Mouse (Mus musculus) forebrain, embryonic 13.5 days (tissue): ENCODE results near the gene Etnk2. TPM values are rescaled to one million over a fixed set of nuclear protein-coding genes. Genes with fewer than 3 reads are reported as not detected.

Experiments used
- ATAC-seq: fragments of 200-750 bp; cut with Nextera tagmentation; 2 replicates; pipeline ENCODE4 v1.8.0; 2017
- H3K27ac ChIP-seq: fragments of 300-500 bp; sonication (generic); 2 replicates; pipeline ENCODE4 v1.5.1; 2015; ENCODE audit warnings: inconsistent platforms, mild to moderate bottlenecking, moderate library complexity
- H3K27me3 ChIP-seq: fragments of 300-500 bp; sonication (generic); 2 replicates; pipeline ENCODE4 v1.6.1; 2015; ENCODE audit warnings: mild to moderate bottlenecking, inconsistent platforms
- H3K36me3 ChIP-seq: fragments of 300-500 bp; sonication (generic); 2 replicates; pipeline ENCODE4 v1.6.1; 2015; ENCODE audit warnings: mild to moderate bottlenecking, inconsistent platforms; ENCODE audit not compliant: poor library complexity, severe bottlenecking
- H3K4me1 ChIP-seq: fragments of 300-500 bp; sonication (generic); 2 replicates; pipeline ENCODE4 v1.6.1; 2015; ENCODE audit warnings: inconsistent platforms
- H3K4me2 ChIP-seq: fragments of 300-500 bp; sonication (generic); 2 replicates; pipeline ENCODE4 v1.6.1; 2015; ENCODE audit warnings: inconsistent platforms, mild to moderate bottlenecking, moderate library complexity
- H3K4me3 ChIP-seq: fragments of 300-500 bp; sonication (generic); 2 replicates; pipeline ENCODE4 v1.5.1; 2015; ENCODE audit warnings: mild to moderate bottlenecking, inconsistent platforms
- H3K9ac ChIP-seq: fragments of 300-500 bp; sonication (generic); 2 replicates; pipeline ENCODE4 v1.6.1; 2015; ENCODE audit warnings: mild to moderate bottlenecking, inconsistent platforms
- H3K9me3 ChIP-seq: fragments of 300-500 bp; sonication (generic); replicated peaks from 2 replicates; pipeline ENCODE4 v1.6.1; 2016; ENCODE audit warnings: inconsistent platforms
- WGBS: fragments of 180-500 bp; shearing (Covaris S2); methylation state at CpG from one replicate; pipeline ENCODE4 v1.1.7; 2015; 5-methylcytosine and 5-hydroxymethylcytosine counted together
- polyA plus RNA-seq: library from polyadenylated mRNA; unstranded; fragments of >200 nt; fragmentation: Nextera tagmentation; extraction: Ambion mirVana; gene quantifications from 2 replicates; pipeline ENCODE4 v1.2.1, GENCODE M21; 2015

Gene Etnk2
- polyA plus RNA-seq, 1 experiment from 2014 or later: 2.9 TPM

- Histone ChIP-seq H3K4me1 (peaks cover 6% of the 10 kb centered on the region), H3K9me3 (no peaks in the 10 kb centered on the region), H3K9ac (0 out of 2 replicates have a peak overlapping the region, but pooled peaks have one; percentile 8), H3K27me3 (peaks cover 15% of the 10 kb centered on the region; the same call in 1 of the 2 replicates), H3K36me3 (no peaks in the 10 kb centered on the region), H3K27ac (no peak overlapping the region), H3K4me3 (no peak overlapping the region), H3K4me2 (no peak overlapping the region)
- WGBS: 54% methylated on average over 5 of the region's 5 CpGs
- ATAC-seq: no peak
These were observed 7.9 kb upstream of the Etnk2 start for GRCm38 (mm10) chr1:133355469-133355868.

- H3K4me3 ChIP-seq: no peak overlapping the region
- no peak for ATAC-seq
- no peak overlapping the region for H3K4me2 ChIP-seq
- H3K9ac ChIP-seq: 0 out of 2 replicates have a peak overlapping the region, but pooled peaks have one; percentile 8
- H3K4me1 ChIP-seq: peaks cover 6% of the 10 kb centered on the region
- WGBS: 62% methylated on average over 15 of the region's 15 CpGs
- peaks cover 15% of the 10 kb centered on the region; the same call in 1 of the 2 replicates for H3K27me3 ChIP-seq
- H3K36me3 ChIP-seq: no peaks in the 10 kb centered on the region
- H3K9me3 ChIP-seq: no peaks in the 10 kb centered on the region
- H3K27ac ChIP-seq: no peak overlapping the region
These were observed 7.5 kb upstream of the Etnk2 start for GRCm38 (mm10) chr1:133355912-133356311.

GRCm38 (mm10) chr1:133356330-133356729 lies 7.0 kb upstream of the Etnk2 start:
- H3K27me3 ChIP-seq: peaks cover 15% of the 10 kb centered on the region
- peaks cover 6% of the 10 kb centered on the region for H3K4me1 ChIP-seq
- H3K9ac ChIP-seq: no peak overlapping the region
- ATAC-seq: no peak
- H3K4me2 ChIP-seq: no peak overlapping the region
- WGBS: 72% methylated on average over 8 of the region's 8 CpGs
- H3K36me3 ChIP-seq: no peaks in the 10 kb centered on the region
- H3K4me3 ChIP-seq: no peak overlapping the region
- H3K27ac ChIP-seq: no peak overlapping the region
- H3K9me3 ChIP-seq: no peaks in the 10 kb centered on the region

- H3K36me3 ChIP-seq: no peaks in the 10 kb centered on the region
- WGBS: 90% methylated on average over 6 of the region's 6 CpGs
- no peak overlapping the region for H3K4me2 ChIP-seq
- H3K27me3 ChIP-seq: peaks cover 45% of the 10 kb centered on the region
- H3K4me1 ChIP-seq: peaks cover 22% of the 10 kb centered on the region
- no peak overlapping the region for H3K9ac ChIP-seq
- no peak overlapping the region for H3K27ac ChIP-seq
- no peaks in the 10 kb centered on the region for H3K9me3 ChIP-seq
- no peak for ATAC-seq
- H3K4me3 ChIP-seq: no peak overlapping the region
These were observed 2.4 kb upstream of the Etnk2 start for GRCm38 (mm10) chr1:133361006-133361405.

GRCm38 (mm10) chr1:133362103-133362502 lies 1.3 kb upstream of the Etnk2 start:
- no peak overlapping the region for H3K27ac ChIP-seq
- 88% methylated on average over 5 of the region's 5 CpGs for WGBS
- H3K27me3 ChIP-seq: peaks cover 51% of the 10 kb centered on the region
- H3K9me3 ChIP-seq: no peaks in the 10 kb centered on the region
- H3K9ac ChIP-seq: no peak overlapping the region
- H3K36me3 ChIP-seq: no peaks in the 10 kb centered on the region
- H3K4me3 ChIP-seq: no peak overlapping the region
- no peak overlapping the region for H3K4me2 ChIP-seq
- ATAC-seq: no peak
- peaks cover 24% of the 10 kb centered on the region for H3K4me1 ChIP-seq

- peak overlapping the region; percentile 62 for H3K4me3 ChIP-seq
- H3K4me2 ChIP-seq: peak overlapping the region; percentile 97
- no peaks in the 10 kb centered on the region for H3K36me3 ChIP-seq
- no peaks in the 10 kb centered on the region for H3K9me3 ChIP-seq
- no peak overlapping the region for H3K27ac ChIP-seq
- H3K4me1 ChIP-seq: peaks cover 36% of the 10 kb centered on the region
- peak overlapping the region; percentile 67 for H3K9ac ChIP-seq
- 0% methylated on average over 27 of the region's 27 CpGs for WGBS
- ATAC-seq: peak; percentile 1; the same call in 1 of the 2 replicates
- H3K27me3 ChIP-seq: peaks cover 49% of the 10 kb centered on the region
These were observed 754 bp downstream of the Etnk2 start for GRCm38 (mm10) chr1:133364022-133364630.

GRCm38 (mm10) chr1:133364890-133365289 lies 1.5 kb downstream of the Etnk2 start:
- H3K4me3 ChIP-seq: no peak overlapping the region
- H3K27me3 ChIP-seq: peaks cover 45% of the 10 kb centered on the region

GRCm38 (mm10) chr1:133366951-133367605 lies 3.7 kb downstream of the Etnk2 start:
- H3K9me3 ChIP-seq: no peaks in the 10 kb centered on the region
- no peak for ATAC-seq
- H3K27ac ChIP-seq: no peak overlapping the region
- H3K27me3 ChIP-seq: peaks cover 42% of the 10 kb centered on the region
- no peaks in the 10 kb centered on the region for H3K36me3 ChIP-seq
- H3K4me3 ChIP-seq: no peak overlapping the region
- H3K9ac ChIP-seq: no peak overlapping the region
- H3K4me1 ChIP-seq: peaks cover 36% of the 10 kb centered on the region
- 54% methylated on average over 10 of the region's 10 CpGs for WGBS
- no peak overlapping the region for H3K4me2 ChIP-seq

More at GRCm38 (mm10) chr1:133364890-133365289, 1.5 kb downstream of the Etnk2 start:
- H3K4me2 ChIP-seq: no peak overlapping the region
- ATAC-seq: no peak
- no peaks in the 10 kb centered on the region for H3K36me3 ChIP-seq
- H3K27ac ChIP-seq: no peak overlapping the region
- H3K9me3 ChIP-seq: no peaks in the 10 kb centered on the region
- WGBS: 33% methylated on average over 2 of the region's 2 CpGs
- H3K4me1 ChIP-seq: peaks cover 36% of the 10 kb centered on the region
- H3K9ac ChIP-seq: no peak overlapping the region

- Histone ChIP-seq H3K9ac (peak overlapping the region; percentile 26; the same call in 1 of the 2 replicates), H3K9me3 (no peaks in the 10 kb centered on the region), H3K4me3 (no peak overlapping the region), H3K27me3 (peaks cover 37% of the 10 kb centered on the region), H3K4me1 (peaks cover 36% of the 10 kb centered on the region), H3K4me2 (no peak overlapping the region), H3K36me3 (no peaks in the 10 kb centered on the region), H3K27ac (no peak overlapping the region)
- ATAC-seq: no peak
- WGBS: 15% methylated on average over 11 of the region's 11 CpGs
These were observed 4.5 kb downstream of the Etnk2 start for GRCm38 (mm10) chr1:133367606-133368488.

- Histone ChIP-seq H3K4me3 (no peak overlapping the region), H3K4me1 (peaks cover 29% of the 10 kb centered on the region), H3K4me2 (no peak overlapping the region), H3K9me3 (no peaks in the 10 kb centered on the region), H3K27ac (no peak overlapping the region), H3K9ac (no peak overlapping the region), H3K36me3 (no peaks in the 10 kb centered on the region), H3K27me3 (peaks cover 33% of the 10 kb centered on the region)
- 63% methylated on average over 10 of the region's 10 CpGs for WGBS
- ATAC-seq: no peak
These were observed 5.3 kb downstream of the Etnk2 start for GRCm38 (mm10) chr1:133368644-133369043.

- WGBS: 85% methylated on average over 4 of the region's 4 CpGs
- Histone ChIP-seq H3K4me3 (no peak overlapping the region), H3K27me3 (peaks cover 16% of the 10 kb centered on the region), H3K36me3 (no peaks in the 10 kb centered on the region), H3K27ac (no peak overlapping the region), H3K4me1 (peaks cover 14% of the 10 kb centered on the region), H3K9me3 (no peaks in the 10 kb centered on the region), H3K4me2 (no peak overlapping the region), H3K9ac (no peak overlapping the region)
- no peak for ATAC-seq
These were observed 7.0 kb downstream of the Etnk2 start for GRCm38 (mm10) chr1:133370352-133370751.

GRCm38 (mm10) chr1:133371431-133371830 lies 8.1 kb downstream of the Etnk2 start:
- WGBS: 82% methylated on average over 6 of the region's 6 CpGs
- ATAC-seq: no peak
- no peaks in the 10 kb centered on the region for H3K9me3 ChIP-seq
- peaks cover 5% of the 10 kb centered on the region; the same call in 1 of the 2 replicates for H3K27me3 ChIP-seq
- no peaks in the 10 kb centered on the region for H3K36me3 ChIP-seq
- H3K4me1 ChIP-seq: peaks cover 14% of the 10 kb centered on the region
- H3K9ac ChIP-seq: no peak overlapping the region
- no peak overlapping the region for H3K27ac ChIP-seq
- H3K4me3 ChIP-seq: no peak overlapping the region
- H3K4me2 ChIP-seq: no peak overlapping the region
